22 mouse cellular contexts compared by ENCODE assay signal in the genomic region with DNA sequence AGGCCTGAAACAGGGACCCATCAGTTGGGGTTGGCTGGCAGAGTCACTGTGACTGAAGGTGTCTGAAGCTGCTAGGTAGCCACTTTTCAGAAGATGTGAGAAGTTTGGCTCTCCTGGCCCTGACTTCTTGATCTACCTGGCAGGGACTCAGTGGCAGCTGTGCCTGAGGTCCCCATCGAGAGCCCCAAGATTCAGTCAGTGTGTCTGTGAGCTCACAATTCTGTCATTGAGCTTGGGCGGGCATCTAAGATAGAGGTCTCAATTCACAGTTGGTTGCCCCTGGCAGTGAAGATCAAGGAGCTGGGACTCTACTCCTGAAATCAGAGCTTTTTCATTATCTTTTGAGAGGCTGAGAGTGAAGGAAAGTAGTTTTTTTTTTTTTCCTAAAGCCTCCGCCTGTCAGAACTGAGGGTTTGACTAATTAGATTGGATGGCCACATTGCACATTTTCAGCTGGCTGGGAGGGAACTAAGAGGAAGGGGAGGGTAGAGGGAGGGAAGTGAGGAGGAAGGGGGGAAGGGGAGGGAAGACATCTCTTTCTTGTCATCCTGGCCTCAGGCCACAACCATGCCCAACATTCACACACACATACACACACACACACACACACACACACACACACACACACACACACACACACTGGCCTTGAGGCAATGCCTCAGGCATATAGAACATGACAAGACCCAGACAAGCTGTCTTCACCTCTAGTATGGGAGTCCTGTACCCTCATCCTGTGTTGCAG.
DNase-seq lines count a peak whose midpoint lies in the region; ATAC-seq lines count a peak whose summit lies in the region.
"Had no signal": no experiment of that assay in that cellular context is flagged by ENCODE, and none has a peak within 500 bp of the region (broad histone marks: within the 10 kb centered on the region; RNA-seq: fewer than 3 reads in every experiment).

No protein-coding gene starts in this region.

- intact Hi-C loops in heart, postnatal 25 days (cut with DNase I) = no loop called here

- no peaks in the 10 kb centered on the region for H3K4me1 ChIP-seq in heart, embryonic 10.5 days
- peaks cover 24% of the 10 kb centered on the region for H3K4me1 ChIP-seq in forebrain, embryonic 14.5 days (ENCODE audit: control insufficient read depth, insufficient read depth, low read length)
- H3K4me1 ChIP-seq in hindbrain, embryonic 13.5 days (replicated peaks) = peaks cover 62% of the 10 kb centered on the region
- peaks cover 37% of the 10 kb centered on the region for H3K4me1 ChIP-seq in midbrain, embryonic 16.5 days (ENCODE audit: control insufficient read depth, insufficient read depth, low read length)
- H3K4me1 ChIP-seq: embryonic facial prominence, embryonic 15.5 days; heart, embryonic 15.5 days; liver, embryonic 15.5 days had no signal

- no peak overlapping the region for H3K4me3 ChIP-seq in heart, embryonic 10.5 days
- H3K4me3 ChIP-seq in forebrain, embryonic 14.5 days (ENCODE audit: low read depth, low read length) = no peak overlapping the region
- H3K4me3 ChIP-seq in hindbrain, embryonic 13.5 days = no peak overlapping the region
- no peak overlapping the region for H3K4me3 ChIP-seq in midbrain, embryonic 16.5 days (ENCODE audit: low read depth, low read length)
- H3K4me3 ChIP-seq: embryonic facial prominence, embryonic 15.5 days; heart, adult 2 months; heart, embryonic 15.5 days; liver, embryonic 15.5 days; neural tube, embryonic 12.5 days had no signal

- no peak overlapping the region for H3K4me2 ChIP-seq in forebrain, embryonic 14.5 days (ENCODE audit: low read length)
- no peak overlapping the region for H3K4me2 ChIP-seq in hindbrain, embryonic 13.5 days
- no peak overlapping the region for H3K4me2 ChIP-seq in midbrain, embryonic 16.5 days (ENCODE audit: low read length)
- H3K4me2 ChIP-seq: embryonic facial prominence, embryonic 15.5 days; heart, embryonic 15.5 days; liver, embryonic 15.5 days; neural tube, embryonic 12.5 days had no signal

- H3K27ac ChIP-seq in heart, embryonic 10.5 days = no peak overlapping the region
- H3K27ac ChIP-seq in forebrain, embryonic 14.5 days (ENCODE audit: low read depth, low read length) = peak overlapping the region; percentile 36
- H3K27ac ChIP-seq in hindbrain, embryonic 13.5 days = peak overlapping the region; percentile 70
- peak overlapping the region; percentile 50 for H3K27ac ChIP-seq in midbrain, embryonic 16.5 days (ENCODE audit: low read length)
- H3K27ac ChIP-seq: embryonic facial prominence, embryonic 15.5 days; heart, adult 2 months; heart, embryonic 15.5 days; liver, embryonic 15.5 days; neural tube, embryonic 12.5 days had no signal

- H3K9me3 ChIP-seq in heart, embryonic 10.5 days = no peaks in the 10 kb centered on the region
- H3K9me3 ChIP-seq in forebrain, embryonic 14.5 days (replicated peaks; ENCODE audit: control insufficient read depth, low read length) = no peaks in the 10 kb centered on the region
- no peaks in the 10 kb centered on the region for H3K9me3 ChIP-seq in hindbrain, embryonic 13.5 days
- no peaks in the 10 kb centered on the region for H3K9me3 ChIP-seq in midbrain, embryonic 16.5 days (replicated peaks; ENCODE audit: control insufficient read depth, low read length, poor library complexity, severe bottlenecking)
- H3K9me3 ChIP-seq: embryonic facial prominence, embryonic 15.5 days; heart, embryonic 15.5 days; liver, embryonic 15.5 days; neural tube, embryonic 12.5 days had no signal

- H3K9ac ChIP-seq in forebrain, embryonic 14.5 days (ENCODE audit: low read length) = no peak overlapping the region
- no peak overlapping the region for H3K9ac ChIP-seq in hindbrain, embryonic 13.5 days
- no peak overlapping the region for H3K9ac ChIP-seq in midbrain, embryonic 16.5 days (ENCODE audit: low read depth, low read length)
- H3K9ac ChIP-seq: embryonic facial prominence, embryonic 15.5 days; heart, embryonic 15.5 days; liver, embryonic 15.5 days; neural tube, embryonic 12.5 days had no signal

- 64% methylated on average over 3 of the region's 3 CpGs for WGBS in heart, embryonic 10.5 days
- WGBS in forebrain, embryonic 14.5 days = 13% methylated on average over 3 of the region's 3 CpGs
- WGBS in hindbrain, embryonic 13.5 days = 48% methylated on average over 3 of the region's 3 CpGs
- 20% methylated on average over 3 of the region's 3 CpGs for WGBS in midbrain, embryonic 16.5 days

- ATAC-seq in forebrain, embryonic 14.5 days = peak; percentile 45
- ATAC-seq in hindbrain, embryonic 13.5 days (ENCODE audit: low FRiP score) = peak; percentile 15; the same call in 1 of the 2 replicates
- ATAC-seq in midbrain, embryonic 16.5 days = peak; percentile 55
- ATAC-seq: lung, postnatal 0 days had no signal

- no peaks in the 10 kb centered on the region for H3K36me3 ChIP-seq in heart, embryonic 10.5 days
- peaks cover 4% of the 10 kb centered on the region; the same call in 1 of the 2 replicates for H3K36me3 ChIP-seq in forebrain, embryonic 14.5 days (ENCODE audit: control insufficient read depth, insufficient read depth, low read length)
- peaks cover 9% of the 10 kb centered on the region for H3K36me3 ChIP-seq in hindbrain, embryonic 13.5 days
- H3K36me3 ChIP-seq in midbrain, embryonic 16.5 days (ENCODE audit: control insufficient read depth, insufficient read depth, low read length) = no peaks in the 10 kb centered on the region
- H3K36me3 ChIP-seq: embryonic facial prominence, embryonic 15.5 days; heart, embryonic 15.5 days; liver, embryonic 15.5 days; neural tube, embryonic 12.5 days had no signal

- peak; percentile 66 for DNase-seq in heart, embryonic 10.5 days (ENCODE audit: low spot score)
- no peak for DNase-seq in heart, postnatal 25 days (ENCODE audit: low spot score)
- peak; percentile 59 for DNase-seq in forebrain, embryonic 14.5 days (ENCODE audit: low spot score)
- no peak for DNase-seq in frontal cortex, postnatal 14 days (ENCODE audit: low spot score in 2 of 2)
- no peak for DNase-seq in thymus, postnatal 4 days
- DNase-seq: adrenal gland, postnatal 25 days; cerebellum, adult 11-12 months; cerebellum, postnatal 25 days; embryo, embryonic 11 days; gastrocnemius, postnatal 10 days; heart, adult 2 months; kidney, adult 11 months; layer of hippocampus, postnatal 36 days; spleen, adult 18-20 months; thymus, postnatal 36 days had no signal

- H3K27me3 ChIP-seq in heart, embryonic 10.5 days (ENCODE audit: insufficient read depth, poor library complexity, severe bottlenecking) = no peaks in the 10 kb centered on the region
- H3K27me3 ChIP-seq in forebrain, embryonic 14.5 days (replicated peaks; ENCODE audit: control insufficient read depth, insufficient read depth, low read length) = no peaks in the 10 kb centered on the region
- no peaks in the 10 kb centered on the region for H3K27me3 ChIP-seq in hindbrain, embryonic 13.5 days
- no peaks in the 10 kb centered on the region for H3K27me3 ChIP-seq in midbrain, embryonic 16.5 days (ENCODE audit: control insufficient read depth, insufficient read depth, low read depth, low read length)
- H3K27me3 ChIP-seq: embryonic facial prominence, embryonic 15.5 days; heart, embryonic 15.5 days; liver, embryonic 15.5 days; neural tube, embryonic 12.5 days had no signal

Comparison
In these comparisons a context has a peak if more than half of its experiments do, and no peak if none do; other contexts are left out.
1. DNase-seq: peak in heart, embryonic 10.5 days (single experiment) and forebrain, embryonic 14.5 days (single experiment); none in heart, postnatal 25 days (single experiment), frontal cortex, postnatal 14 days (0 of 2) and thymus, postnatal 4 days (single experiment).
2. Peak in every context shown above with its lines, with median percentiles within 50 percentile points of each other: ATAC-seq.